Mouse (Mus musculus): ENCODE measurements at regions not wholly inside any gene's neighbourhood (a gene's known extent, or its start where the extent isn't known, plus 50 kb on each side); places are given as distances from the start of the nearest gene placed in this dataset.

- WGBS: 66% methylated on average over 7 of the region's 7 CpGs
- peak overlapping the region; percentile 42 for H3K27ac ChIP-seq
- ATAC-seq (ENCODE audit: low FRiP score): no peak; the same call in 1 of the 2 replicates
Measured at GRCm38 (mm10) chr7:137773051-137773964, 335.9 kb downstream of the Glrx3 start.

GRCm38 (mm10) chr7:137773965-137774310, 336.5 kb downstream of the Glrx3 start:
- H3K4me2 ChIP-seq: no peak overlapping the region
- H3K36me3 ChIP-seq: no peaks in the 10 kb centered on the region
- H3K27ac ChIP-seq: peak overlapping the region; percentile 70
- no peaks in the 10 kb centered on the region for H3K9me3 ChIP-seq
- H3K4me3 ChIP-seq: no peak overlapping the region
- no peak overlapping the region for H3K9ac ChIP-seq
- ATAC-seq (ENCODE audit: low FRiP score): 0 out of 2 replicates have a peak, but pooled peaks have one; percentile 61
- WGBS: 32% methylated on average over 7 of the region's 7 CpGs
- no peaks in the 10 kb centered on the region for H3K27me3 ChIP-seq
- peaks cover 16% of the 10 kb centered on the region for H3K4me1 ChIP-seq (replicated peaks)

More at GRCm38 (mm10) chr7:137773051-137773964, 335.9 kb downstream of the Glrx3 start:
- H3K4me1 ChIP-seq (replicated peaks): peaks cover 16% of the 10 kb centered on the region
- no peak overlapping the region for H3K4me2 ChIP-seq
- no peak overlapping the region for H3K4me3 ChIP-seq
- no peak overlapping the region for H3K9ac ChIP-seq
- no peaks in the 10 kb centered on the region for H3K9me3 ChIP-seq
- H3K27me3 ChIP-seq: no peaks in the 10 kb centered on the region
- no peaks in the 10 kb centered on the region for H3K36me3 ChIP-seq

- Histone ChIP-seq H3K27me3 (no peaks in the 10 kb centered on the region), H3K27ac (no peak overlapping the region), H3K36me3 (no peaks in the 10 kb centered on the region), H3K9ac (no peak overlapping the region), H3K4me1 (replicated peaks) (no peaks in the 10 kb centered on the region), H3K9me3 (0 out of 2 replicates have a peak, but pooled peaks cover 3% of the 10 kb centered on the region), H3K4me2 (no peak overlapping the region), H3K4me3 (no peak overlapping the region)
- no peak for ATAC-seq (ENCODE audit: low FRiP score)
Measured at GRCm38 (mm10) chr7:137783954-137784353, 346.5 kb downstream of the Glrx3 start.

- H3K36me3 ChIP-seq: no peaks in the 10 kb centered on the region
- no peak overlapping the region for H3K4me3 ChIP-seq
- peaks cover 6% of the 10 kb centered on the region; the same call in 1 of the 2 replicates for H3K4me1 ChIP-seq (replicated peaks)
- no peaks in the 10 kb centered on the region for H3K9me3 ChIP-seq
- no peak for ATAC-seq (ENCODE audit: low FRiP score)
- no peaks in the 10 kb centered on the region for H3K27me3 ChIP-seq
- 33% methylated on average over 6 of the region's 6 CpGs for WGBS
- no peak overlapping the region for H3K9ac ChIP-seq
- no peak overlapping the region for H3K4me2 ChIP-seq
- no peak overlapping the region for H3K27ac ChIP-seq
Measured at GRCm38 (mm10) chr7:137805361-137805760, 367.9 kb downstream of the Glrx3 start.

GRCm38 (mm10) chr7:137812839-137813238, 375.4 kb downstream of the Glrx3 start:
- Histone ChIP-seq H3K4me2 (no peak overlapping the region), H3K27ac (no peak overlapping the region), H3K4me1 (replicated peaks) (no peaks in the 10 kb centered on the region), H3K4me3 (no peak overlapping the region), H3K27me3 (no peaks in the 10 kb centered on the region), H3K9me3 (no peaks in the 10 kb centered on the region), H3K36me3 (no peaks in the 10 kb centered on the region), H3K9ac (no peak overlapping the region)
- 81% methylated on average over 3 of the region's 3 CpGs for WGBS
- ATAC-seq (ENCODE audit: low FRiP score): no peak

GRCm38 (mm10) chr7:137840520-137840919, 403.1 kb downstream of the Glrx3 start:
- Histone ChIP-seq H3K4me2 (no peak overlapping the region), H3K4me3 (no peak overlapping the region), H3K9ac (no peak overlapping the region), H3K36me3 (no peaks in the 10 kb centered on the region), H3K27me3 (0 out of 2 replicates have a peak, but pooled peaks cover 3% of the 10 kb centered on the region), H3K9me3 (no peaks in the 10 kb centered on the region), H3K27ac (no peak overlapping the region), H3K4me1 (replicated peaks) (peaks cover 14% of the 10 kb centered on the region)
- no peak for ATAC-seq (ENCODE audit: low FRiP score)
- WGBS: 75% methylated on average over 2 of the region's 2 CpGs

- no peaks in the 10 kb centered on the region for H3K36me3 ChIP-seq
- H3K9ac ChIP-seq: no peak overlapping the region
- H3K27ac ChIP-seq: no peak overlapping the region
- 0 out of 2 replicates have a peak, but pooled peaks cover 3% of the 10 kb centered on the region for H3K27me3 ChIP-seq
- no peak for ATAC-seq (ENCODE audit: low FRiP score)
- H3K9me3 ChIP-seq: no peaks in the 10 kb centered on the region
- no peak overlapping the region for H3K4me2 ChIP-seq
- no peak overlapping the region for H3K4me3 ChIP-seq
- H3K4me1 ChIP-seq (replicated peaks): peaks cover 14% of the 10 kb centered on the region
- 58% methylated on average over 5 of the region's 5 CpGs for WGBS
Measured at GRCm38 (mm10) chr7:137841044-137841443, 403.6 kb downstream of the Glrx3 start.

GRCm38 (mm10) chr7:137841456-137842100, 404.2 kb downstream of the Glrx3 start:
- peak overlapping the region; percentile 20; the same call in 1 of the 2 replicates for H3K27ac ChIP-seq
- no peaks in the 10 kb centered on the region for H3K9me3 ChIP-seq
- no peaks in the 10 kb centered on the region for H3K36me3 ChIP-seq
- WGBS: 37% methylated on average over 8 of the region's 8 CpGs
- 0 out of 2 replicates have a peak, but pooled peaks cover 3% of the 10 kb centered on the region for H3K27me3 ChIP-seq
- H3K9ac ChIP-seq: 0 out of 2 replicates have a peak overlapping the region, but pooled peaks have one; percentile 11
- peaks cover 14% of the 10 kb centered on the region for H3K4me1 ChIP-seq (replicated peaks)
- H3K4me3 ChIP-seq: no peak overlapping the region
- H3K4me2 ChIP-seq: no peak overlapping the region
- no peak for ATAC-seq (ENCODE audit: low FRiP score)

- no peaks in the 10 kb centered on the region for H3K36me3 ChIP-seq
- 0 out of 2 replicates have a peak overlapping the region, but pooled peaks have one; percentile 41 for H3K27ac ChIP-seq
- H3K4me3 ChIP-seq: no peak overlapping the region
- no peaks in the 10 kb centered on the region for H3K9me3 ChIP-seq
- no peak overlapping the region for H3K9ac ChIP-seq
- ATAC-seq (ENCODE audit: low FRiP score): 0 out of 2 replicates have a peak, but pooled peaks have one; percentile 52
- H3K4me1 ChIP-seq (replicated peaks): peaks cover 15% of the 10 kb centered on the region
- 0 out of 2 replicates have a peak, but pooled peaks cover 3% of the 10 kb centered on the region for H3K27me3 ChIP-seq
- WGBS: 33% methylated on average over 11 of the region's 11 CpGs
- H3K4me2 ChIP-seq: peak overlapping the region; percentile 9
Measured at GRCm38 (mm10) chr7:137847856-137848255, 410.4 kb downstream of the Glrx3 start.

GRCm38 (mm10) chr7:137851061-137851460, 413.6 kb downstream of the Glrx3 start:
- H3K9ac ChIP-seq: no peak overlapping the region
- H3K9me3 ChIP-seq: no peaks in the 10 kb centered on the region
- peaks cover 15% of the 10 kb centered on the region for H3K4me1 ChIP-seq (replicated peaks)
- no peaks in the 10 kb centered on the region for H3K27me3 ChIP-seq
- no peak overlapping the region for H3K27ac ChIP-seq
- ATAC-seq (ENCODE audit: low FRiP score): no peak
- no peak overlapping the region for H3K4me2 ChIP-seq
- no peaks in the 10 kb centered on the region for H3K36me3 ChIP-seq
- no peak overlapping the region for H3K4me3 ChIP-seq
- 32% methylated on average over 4 of the region's 4 CpGs for WGBS

GRCm38 (mm10) chr7:137859681-137860080, 422.3 kb downstream of the Glrx3 start:
- Histone ChIP-seq H3K4me1 (replicated peaks) (peaks cover under 1% of the 10 kb centered on the region; the same call in 1 of the 2 replicates), H3K9ac (no peak overlapping the region), H3K27me3 (no peaks in the 10 kb centered on the region), H3K4me2 (no peak overlapping the region), H3K9me3 (no peaks in the 10 kb centered on the region), H3K27ac (no peak overlapping the region), H3K36me3 (no peaks in the 10 kb centered on the region), H3K4me3 (no peak overlapping the region)
- ATAC-seq (ENCODE audit: low FRiP score): no peak
- 75% methylated on average over 3 of the region's 3 CpGs for WGBS

GRCm38 (mm10) chr7:137860520-137860919, 423.1 kb downstream of the Glrx3 start:
- WGBS: 85% methylated on average over 8 of the region's 8 CpGs

More at GRCm38 (mm10) chr7:137860520-137860919, 423.1 kb downstream of the Glrx3 start:
- no peaks in the 10 kb centered on the region for H3K9me3 ChIP-seq
- H3K9ac ChIP-seq: no peak overlapping the region
- no peak overlapping the region for H3K4me3 ChIP-seq
- H3K27ac ChIP-seq: no peak overlapping the region
- H3K4me2 ChIP-seq: no peak overlapping the region
- H3K36me3 ChIP-seq: no peaks in the 10 kb centered on the region
- no peaks in the 10 kb centered on the region for H3K27me3 ChIP-seq
- H3K4me1 ChIP-seq (replicated peaks): peaks cover 9% of the 10 kb centered on the region
- no peak for ATAC-seq (ENCODE audit: low FRiP score)
